Mouse (Mus musculus) myocyte (in vitro differentiated cells): ENCODE measurements around the gene Syne2.

Source experiments
- CEBPB ChIP-seq: IDR thresholded peaks from 2 replicates; pipeline ENCODE4 v1.6.1; 2011; ENCODE audit warnings: mild to moderate bottlenecking, moderate library complexity; ENCODE audit not compliant: poor library complexity, insufficient read depth, severe bottlenecking
- E2F4 ChIP-seq: IDR thresholded peaks from one replicate; pipeline ENCODE4 v1.6.1; 2011; ENCODE audit warnings: mild to moderate bottlenecking, control low read depth, moderate library complexity; ENCODE audit not compliant: insufficient read depth
- MAX ChIP-seq: IDR thresholded peaks from one replicate; pipeline ENCODE4 v1.6.1; 2011; ENCODE audit warnings: low read depth, mild to moderate bottlenecking, control low read depth
- MYOD1 ChIP-seq, 3 experiments: IDR thresholded peaks; one replicate each; pipeline ENCODE4 v1.6.1; 2011; ENCODE audit warnings: control low read depth in 2 of 3, low read depth in 2 of 3, mild to moderate bottlenecking in 2 of 3, moderate library complexity in 1 of 3; ENCODE audit not compliant: insufficient read length in 2 of 3, control insufficient read depth in 1 of 3
- POLR2A ChIP-seq: IDR thresholded peaks from one replicate; pipeline ENCODE4 v1.6.1; 2011; ENCODE audit warnings: low read depth, mild to moderate bottlenecking, control low read depth, moderate library complexity; ENCODE audit not compliant: insufficient read length
- POLR2AphosphoS2 ChIP-seq: IDR thresholded peaks from one replicate; pipeline ENCODE4 v1.6.1; 2011; ENCODE audit warnings: low read depth, control low read depth; ENCODE audit not compliant: insufficient read length
- SRF ChIP-seq: IDR thresholded peaks from one replicate; pipeline ENCODE4 v1.6.1; 2011; ENCODE audit warnings: low read depth; ENCODE audit not compliant: control insufficient read depth, insufficient read length
- TCF12 ChIP-seq: IDR thresholded peaks from one replicate; pipeline ENCODE4 v1.6.1; 2011; ENCODE audit warnings: mild to moderate bottlenecking, control low read depth; ENCODE audit not compliant: poor library complexity, insufficient read depth, severe bottlenecking
- USF1 ChIP-seq: IDR thresholded peaks from one replicate; pipeline ENCODE4 v1.6.1; 2011; ENCODE audit warnings: low read depth, mild to moderate bottlenecking, control low read depth, moderate library complexity

DNA sequence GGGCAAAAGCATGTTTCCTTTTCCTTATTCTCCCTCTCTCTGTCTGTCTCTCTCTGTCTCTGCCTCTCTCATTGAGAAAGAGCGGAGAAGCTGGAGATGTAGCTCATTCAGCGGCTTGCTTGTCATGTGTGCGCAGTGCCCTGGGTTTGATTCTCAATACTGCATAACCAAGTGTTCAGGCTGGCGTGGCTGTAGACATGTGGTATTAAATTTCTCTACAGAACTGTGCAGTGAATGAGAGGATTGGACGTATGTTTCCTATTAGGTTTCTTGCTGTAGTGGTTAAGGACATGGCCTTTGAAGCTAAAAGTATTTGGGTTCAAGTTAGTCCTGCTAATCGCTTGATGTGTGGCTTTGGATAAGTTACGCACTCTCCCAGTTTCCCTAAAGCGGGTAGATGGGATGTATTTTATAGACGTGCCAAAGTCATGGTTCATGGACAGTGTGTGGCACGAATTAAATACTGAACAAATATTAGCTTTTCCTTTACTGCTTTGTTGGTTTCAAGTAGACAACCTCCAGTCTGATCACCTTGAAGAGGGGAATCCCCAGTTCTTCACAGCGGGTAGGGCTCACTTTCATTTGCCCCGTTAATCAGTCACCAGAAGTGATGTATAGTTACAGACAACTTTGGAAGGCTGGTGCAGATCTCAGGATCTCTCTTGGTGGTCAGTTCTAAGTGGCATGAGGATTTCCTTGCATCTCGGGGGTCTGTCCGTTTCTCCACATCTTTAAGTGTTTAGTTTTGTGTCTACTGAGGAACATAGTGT is 16.2 kb downstream of the Syne2 start:
- TF ChIP-seq POLR2A = no peak
- TF ChIP-seq MAX = no peak
- no peak for TF ChIP-seq USF1
- no peak for TF ChIP-seq E2F4
- TF ChIP-seq SRF = no peak
- TF ChIP-seq MYOD1 (IDR thresholded peaks at IDR 0.05; ENCODE audit: control insufficient read depth in 1 of 3, insufficient read length in 2 of 3, low read depth in 2 of 3) = no peak
- no peak for TF ChIP-seq TCF12
- TF ChIP-seq POLR2AphosphoS2 = no peak
- no peak for TF ChIP-seq CEBPB
